Mouse (Mus musculus) ovary, adult 18-20 months (tissue): ENCODE measurements around the gene Cdk6.
"Not testable (repeated sequence)": the region's sequence is repeated elsewhere in the genome, so short reads cannot be mapped to it uniquely, and the experiment has no call there.

Experiments used
- DNase-seq: peaks from one replicate; pipeline ENCODE4 v3.0.0; 2022; ENCODE audit warnings: low spot score, mixed read lengths

The Cdk6 gene

GRCm38 (mm10) chr5:3344081-3344631 is 2.9 kb downstream of the Cdk6 start:
- DNase-seq = peak; percentile 68

GRCm38 (mm10) chr5:3345540-3345939 is 4.3 kb downstream of the Cdk6 start:
- not testable (repeated sequence) for DNase-seq

- not testable (repeated sequence) for DNase-seq
Observed at GRCm38 (mm10) chr5:3349393-3349792, 8.1 kb downstream of the Cdk6 start.

GRCm38 (mm10) chr5:3351836-3352235 is 10.6 kb downstream of the Cdk6 start:
- DNase-seq = not testable (repeated sequence)

- DNase-seq = no peak
Observed at GRCm38 (mm10) chr5:3352314-3352713, 11.0 kb downstream of the Cdk6 start.

GRCm38 (mm10) chr5:3352827-3353226 is 11.5 kb downstream of the Cdk6 start:
- no peak for DNase-seq

- DNase-seq = no peak
Observed at GRCm38 (mm10) chr5:3354307-3354706, 13.0 kb downstream of the Cdk6 start.

- no peak for DNase-seq
Observed at GRCm38 (mm10) chr5:3355032-3355536, 13.8 kb downstream of the Cdk6 start.

- DNase-seq = no peak
Observed at GRCm38 (mm10) chr5:3355560-3356260, 14.4 kb downstream of the Cdk6 start.

GRCm38 (mm10) chr5:3356261-3356778 is 15.0 kb downstream of the Cdk6 start:
- no peak for DNase-seq

GRCm38 (mm10) chr5:3357496-3357895 is 16.2 kb downstream of the Cdk6 start:
- DNase-seq = no peak

GRCm38 (mm10) chr5:3358687-3359520 is 17.6 kb downstream of the Cdk6 start:
- DNase-seq = no peak

- no peak for DNase-seq
Observed at GRCm38 (mm10) chr5:3359914-3360313, 18.6 kb downstream of the Cdk6 start.

GRCm38 (mm10) chr5:3361252-3361651 is 20.0 kb downstream of the Cdk6 start:
- no peak for DNase-seq

- DNase-seq = no peak
Observed at GRCm38 (mm10) chr5:3362111-3362510, 20.8 kb downstream of the Cdk6 start.

GRCm38 (mm10) chr5:3363036-3363983 is 22.0 kb downstream of the Cdk6 start:
- DNase-seq = no peak

- no peak for DNase-seq
Observed at GRCm38 (mm10) chr5:3367045-3367444, 25.8 kb downstream of the Cdk6 start.

GRCm38 (mm10) chr5:3369317-3369716 is 28.0 kb downstream of the Cdk6 start:
- no peak for DNase-seq

GRCm38 (mm10) chr5:3371212-3371611 is 29.9 kb downstream of the Cdk6 start:
- no peak for DNase-seq

GRCm38 (mm10) chr5:3373170-3373569 is 31.9 kb downstream of the Cdk6 start:
- DNase-seq = no peak

- no peak for DNase-seq
Observed at GRCm38 (mm10) chr5:3374763-3375162, 33.5 kb downstream of the Cdk6 start.
